Mouse (Mus musculus): ENCODE results near the gene Kalrn.

Kalrn gene

GRCm38 (mm10) chr16:34264671-34265070 is 308.7 kb downstream of the Kalrn start:
- DNase-seq (ENCODE audit: low read depth, low spot score) = no peak

DNA sequence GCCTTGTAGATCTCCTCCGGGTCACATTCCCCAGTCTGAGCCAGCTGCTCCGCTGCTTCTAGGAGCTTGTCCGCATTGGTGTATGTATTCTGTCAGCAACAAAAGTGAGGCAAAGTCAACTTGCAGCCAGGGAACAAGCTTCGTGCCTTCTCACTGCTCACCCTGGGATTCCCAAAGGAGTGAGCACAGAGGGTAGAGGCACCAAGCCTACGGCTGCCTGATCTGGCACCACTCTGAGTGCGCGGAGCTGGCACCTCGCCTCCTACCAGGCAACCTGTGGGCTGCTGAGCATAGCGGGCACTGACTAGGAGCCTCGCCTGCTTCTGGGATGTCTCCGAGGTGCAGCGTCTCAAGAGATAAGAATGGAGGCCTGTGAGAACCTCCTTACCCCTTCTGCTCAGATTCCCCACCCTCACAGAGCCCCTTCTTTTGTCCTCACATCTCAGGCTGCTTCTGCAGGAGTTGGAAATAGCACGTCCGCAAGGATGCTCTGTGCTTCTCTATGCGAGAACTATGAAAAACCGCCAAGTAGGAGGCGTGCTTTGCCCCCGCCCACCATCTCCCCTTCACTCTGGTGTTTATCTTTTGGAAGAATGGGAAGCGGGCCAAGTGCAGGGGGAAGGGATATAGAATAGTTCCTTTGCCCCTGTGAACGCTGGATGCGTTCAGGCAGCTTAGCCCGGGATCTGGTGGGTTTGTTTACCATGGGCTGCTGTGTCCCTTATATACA is 310.4 kb downstream of the Kalrn start:
- DNase-seq (ENCODE audit: low read depth, low spot score) = no peak

- DNase-seq (ENCODE audit: low read depth, low spot score) = no peak
Observed at GRCm38 (mm10) chr16:34260971-34261924, 312.1 kb downstream of the Kalrn start.

DNA sequence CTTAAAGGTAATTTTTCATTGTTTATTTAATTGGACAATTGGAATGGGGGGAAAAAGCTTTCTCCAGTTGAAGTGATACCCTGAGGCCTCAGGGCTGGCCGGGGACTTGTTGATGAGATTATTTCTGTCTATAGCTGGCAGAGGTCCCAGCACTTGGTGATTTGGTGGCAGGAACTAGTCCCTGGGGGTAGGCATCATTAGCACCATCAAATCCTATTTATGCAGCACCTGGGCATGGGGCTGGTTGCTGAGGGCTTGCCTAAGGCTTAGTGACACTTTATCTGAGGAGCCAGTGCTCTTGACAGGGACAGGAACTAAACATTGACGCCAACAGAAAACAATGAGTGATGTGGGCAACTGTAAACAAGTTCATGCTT is 318.7 kb downstream of the Kalrn start:
- no peak for DNase-seq (ENCODE audit: low read depth, low spot score)

GRCm38 (mm10) chr16:34254002-34254645 is 319.2 kb downstream of the Kalrn start:
- no peak for DNase-seq (ENCODE audit: low read depth, low spot score)

GRCm38 (mm10) chr16:34252670-34253069 is 320.7 kb downstream of the Kalrn start:
- DNase-seq (ENCODE audit: low read depth, low spot score) = no peak

- no peak for DNase-seq (ENCODE audit: low read depth, low spot score)
Observed at GRCm38 (mm10) chr16:34248256-34248655, 325.1 kb downstream of the Kalrn start.

DNA sequence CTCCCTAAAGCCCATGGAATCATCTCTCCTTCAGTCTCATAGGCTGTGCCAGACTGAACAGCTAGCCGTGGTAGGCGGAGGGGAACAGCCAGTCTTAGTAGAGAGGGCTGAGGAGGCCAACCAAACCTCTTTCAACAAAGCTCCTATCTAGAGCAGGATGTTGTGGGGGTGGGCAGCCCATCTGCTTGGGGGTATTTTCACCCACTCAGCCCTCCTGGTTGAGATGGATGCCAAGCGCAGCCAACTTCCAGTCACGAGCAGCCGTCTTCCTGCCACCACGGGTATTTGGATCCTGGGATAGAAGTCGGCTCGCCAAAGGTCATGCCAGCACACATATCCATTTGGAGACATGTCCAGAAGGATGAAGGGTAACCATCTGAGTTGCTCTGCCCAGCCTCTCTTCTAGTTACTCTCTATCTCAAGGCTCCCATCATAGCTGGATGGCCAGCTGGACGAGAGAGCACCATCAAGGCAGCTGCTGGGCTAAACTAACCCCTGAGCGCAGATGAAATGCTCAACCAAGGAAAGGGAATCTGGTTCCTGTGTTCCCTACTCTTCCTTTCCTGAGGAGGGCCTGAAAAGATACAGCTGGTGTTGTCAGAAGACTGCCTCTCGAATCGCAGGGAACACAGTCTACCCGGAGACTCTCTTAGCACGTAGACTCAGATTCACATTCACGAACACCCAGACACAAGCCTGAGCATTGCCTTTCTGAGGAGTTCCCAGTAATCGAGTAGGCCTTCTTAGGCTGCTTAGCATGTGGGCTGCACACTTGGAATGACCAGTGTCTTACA is 331.2 kb downstream of the Kalrn start:
- no peak for DNase-seq (ENCODE audit: low read depth, low spot score)

- no peak for DNase-seq (ENCODE audit: low read depth, low spot score)
Observed at GRCm38 (mm10) chr16:34239618-34240017, 333.7 kb downstream of the Kalrn start.

GRCm38 (mm10) chr16:34236898-34237611 is 336.3 kb downstream of the Kalrn start:
- DNase-seq (ENCODE audit: low read depth, low spot score) = no peak

DNA sequence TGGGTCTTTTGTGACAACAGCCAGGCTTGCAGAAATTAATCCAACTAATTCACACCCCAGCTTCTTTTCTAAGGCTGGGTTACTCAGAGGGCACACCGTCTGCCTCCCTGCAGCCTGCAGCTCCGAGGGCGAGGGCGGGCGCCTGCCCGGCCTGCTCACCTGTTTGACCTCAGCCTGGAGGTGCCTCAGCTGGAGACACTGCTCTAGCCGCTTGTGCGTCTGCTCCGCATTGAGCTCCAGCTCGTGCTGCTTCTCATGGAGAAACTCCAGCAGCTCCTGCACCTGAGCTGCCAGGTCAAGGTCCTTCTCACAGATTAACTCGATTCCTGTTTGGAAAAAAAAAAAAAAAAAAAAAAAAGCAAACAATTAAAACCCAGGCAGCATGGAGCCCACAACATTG is 338.2 kb downstream of the Kalrn start:
- no peak for DNase-seq (ENCODE audit: low read depth, low spot score)

- no peak for DNase-seq (ENCODE audit: low read depth, low spot score)
Observed at GRCm38 (mm10) chr16:34231952-34232351, 341.4 kb downstream of the Kalrn start.

DNA sequence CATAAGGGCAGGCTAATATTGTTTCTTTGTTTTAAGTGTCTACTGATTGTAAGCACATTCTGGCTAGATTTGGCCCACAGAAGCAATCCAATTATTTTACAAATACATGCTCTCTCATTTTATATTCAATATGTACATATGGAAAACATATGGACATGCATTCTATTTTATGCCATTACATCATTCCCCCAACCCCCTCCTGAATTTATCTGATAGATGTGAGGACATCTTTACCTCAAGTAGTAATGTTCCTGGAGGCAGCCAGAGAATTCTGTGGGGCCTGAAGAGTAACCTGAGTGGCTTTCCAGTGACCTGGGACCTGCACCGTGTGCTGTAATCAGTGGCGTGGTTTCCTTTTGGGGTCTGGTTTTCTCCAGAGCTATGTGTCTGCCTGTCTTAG is 342.2 kb downstream of the Kalrn start:
- no peak for DNase-seq (ENCODE audit: low read depth, low spot score)

DNA sequence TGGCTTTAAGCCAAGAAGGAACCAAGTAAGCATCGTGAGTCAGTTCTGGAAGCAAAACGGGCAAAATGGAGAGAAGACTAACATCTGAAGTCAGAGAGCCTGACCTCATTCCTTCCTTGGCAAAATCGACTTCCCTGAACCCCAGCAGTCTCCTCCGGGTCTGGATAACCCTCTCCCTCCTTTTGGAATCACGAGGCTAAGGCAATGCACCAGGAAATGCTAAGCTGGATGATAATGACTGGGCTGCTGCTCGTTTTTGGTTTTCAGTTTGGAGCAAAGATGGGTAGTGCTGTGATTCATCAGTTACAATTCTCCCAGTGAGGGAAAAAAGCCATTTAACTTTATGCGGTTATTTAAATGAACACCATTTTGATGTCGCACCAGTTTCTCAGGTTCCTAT is 344.0 kb downstream of the Kalrn start:
- DNase-seq (ENCODE audit: low read depth, low spot score) = no peak

DNA sequence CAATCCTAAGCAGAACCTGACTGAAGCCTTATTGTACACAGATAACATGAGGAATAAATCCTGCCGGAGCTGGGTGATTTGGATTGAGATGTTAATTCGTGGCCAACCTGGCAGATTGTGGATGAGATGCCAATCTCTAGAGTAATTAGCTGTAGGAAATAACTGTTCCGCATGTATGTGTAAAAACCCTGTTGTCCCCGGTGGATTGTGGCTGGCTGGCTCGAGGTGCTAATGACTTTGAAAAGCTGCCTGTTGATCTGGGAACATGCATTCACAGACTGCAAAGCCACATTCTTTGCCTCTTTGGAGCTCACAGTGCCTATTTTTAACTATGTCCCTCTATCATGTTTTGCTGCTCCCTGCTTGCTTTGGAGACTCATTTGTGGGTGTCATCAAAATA is 344.7 kb downstream of the Kalrn start:
- no peak for DNase-seq (ENCODE audit: low read depth, low spot score)

GRCm38 (mm10) chr16:34212160-34212559 is 361.2 kb downstream of the Kalrn start:
- no peak for DNase-seq (ENCODE audit: low read depth, low spot score)

- no peak for DNase-seq (ENCODE audit: low read depth, low spot score)
Observed at GRCm38 (mm10) chr16:34211243-34211642, 362.1 kb downstream of the Kalrn start.

- no peak for DNase-seq (ENCODE audit: low read depth, low spot score)
Observed at GRCm38 (mm10) chr16:34208748-34209147, 364.6 kb downstream of the Kalrn start.

DNA sequence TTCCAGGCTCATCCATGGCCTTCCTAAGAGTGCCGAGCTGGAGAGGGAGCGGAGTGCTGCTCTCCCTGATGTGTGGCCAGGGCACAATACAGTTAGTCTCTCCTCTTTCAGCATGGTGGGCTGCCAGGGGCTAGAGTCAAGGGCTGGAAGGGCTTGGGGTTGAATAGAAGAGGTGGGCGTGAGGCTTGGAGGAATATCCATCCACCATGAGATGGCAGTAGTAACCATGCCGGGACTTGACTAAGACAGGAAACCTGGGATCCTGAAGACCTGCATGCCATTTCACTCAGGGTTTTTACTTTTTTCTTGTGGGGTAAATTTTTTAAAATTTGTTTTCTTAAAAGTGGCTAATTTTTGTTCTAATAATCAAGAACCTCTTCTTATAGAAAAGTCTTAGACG is 365.4 kb downstream of the Kalrn start:
- DNase-seq (ENCODE audit: low read depth, low spot score) = no peak

DNA sequence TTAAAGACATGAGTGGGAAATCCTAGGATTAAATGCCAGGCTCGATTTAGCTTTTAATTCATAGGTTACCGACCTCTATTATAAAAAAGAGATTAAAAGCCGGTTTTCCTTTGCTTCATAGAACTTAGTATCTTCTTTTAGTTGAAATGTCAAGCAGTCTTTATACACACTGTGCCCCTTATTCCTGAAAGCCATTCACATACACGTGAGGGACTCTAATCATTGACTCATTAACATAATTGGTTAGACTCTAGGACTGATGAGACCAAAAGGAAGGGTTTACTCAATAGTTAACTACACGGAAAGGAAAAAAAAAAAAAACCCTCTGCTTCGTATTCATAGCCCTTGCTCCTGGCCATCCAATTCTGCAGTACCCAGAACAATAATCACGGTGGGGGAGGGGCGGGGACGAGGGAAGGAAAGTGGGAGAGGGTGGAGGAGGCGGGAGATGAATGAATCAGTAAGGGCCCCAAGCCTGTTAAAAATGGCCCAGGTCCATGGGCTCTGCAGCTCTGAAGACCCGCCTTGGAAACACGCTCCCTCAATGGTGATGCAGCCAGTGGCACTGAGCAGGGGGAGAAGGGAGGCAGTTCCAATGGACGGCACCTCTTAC is 368.7 kb downstream of the Kalrn start:
- DNase-seq (ENCODE audit: low read depth, low spot score) = no peak

All from A20 (cell line).